Mouse (Mus musculus): Measurements from ENCODE around the gene Gins1.
A peak's percentile ranks its signal among the peaks of the same experiment; 100 is the strongest.

Gins1 gene

GRCm38 (mm10) chr2:150955859-150956258 is 50.7 kb downstream of the Gins1 start:
- no peak for DNase-seq (ENCODE audit: low read depth, low spot score)

GRCm38 (mm10) chr2:150959521-150959920 is 54.3 kb downstream of the Gins1 start:
- no peak for DNase-seq (ENCODE audit: low read depth, low spot score)

- no peak for DNase-seq (ENCODE audit: low read depth, low spot score)
Observed at GRCm38 (mm10) chr2:150963246-150963645, 58.0 kb downstream of the Gins1 start.

- DNase-seq (ENCODE audit: low read depth, low spot score) = no peak
Observed at GRCm38 (mm10) chr2:150964641-150965040, 59.4 kb downstream of the Gins1 start.

GRCm38 (mm10) chr2:150965951-150966350 is 60.8 kb downstream of the Gins1 start:
- DNase-seq (ENCODE audit: low read depth, low spot score) = no peak

GRCm38 (mm10) chr2:150967491-150967890 is 62.3 kb downstream of the Gins1 start:
- no peak for DNase-seq (ENCODE audit: low read depth, low spot score)

GRCm38 (mm10) chr2:150969231-150969630 is 64.0 kb downstream of the Gins1 start:
- DNase-seq (ENCODE audit: low read depth, low spot score) = no peak

GRCm38 (mm10) chr2:150971856-150972255 is 66.7 kb downstream of the Gins1 start:
- DNase-seq (ENCODE audit: low read depth, low spot score) = peak; percentile 93

GRCm38 (mm10) chr2:150972681-150973080 is 67.5 kb downstream of the Gins1 start:
- peak; percentile 49 for DNase-seq (ENCODE audit: low read depth, low spot score)

GRCm38 (mm10) chr2:150973401-150974115 is 68.4 kb downstream of the Gins1 start:
- DNase-seq (ENCODE audit: low read depth, low spot score) = no peak

- DNase-seq (ENCODE audit: low read depth, low spot score) = no peak
Observed at GRCm38 (mm10) chr2:150976871-150977270, 71.7 kb downstream of the Gins1 start.

- DNase-seq (ENCODE audit: low read depth, low spot score) = no peak
Observed at GRCm38 (mm10) chr2:150977676-150978075, 72.5 kb downstream of the Gins1 start.

- DNase-seq (ENCODE audit: low read depth, low spot score) = no peak
Observed at GRCm38 (mm10) chr2:150978791-150979190, 73.6 kb downstream of the Gins1 start.

GRCm38 (mm10) chr2:150979861-150980620 is 74.8 kb downstream of the Gins1 start:
- no peak for DNase-seq (ENCODE audit: low read depth, low spot score)
